In genomic region chr3:27572305-27572704, GRCm38 (mm10) we compare ENCODE assay signal across 9 mouse cellular contexts.
DNase-seq lines count a peak whose midpoint lies in the region; ATAC-seq and TF ChIP-seq lines count a peak whose summit lies in the region.
"Had no signal": no experiment of that assay in that cellular context is flagged by ENCODE, and none has a peak within 500 bp of the region (broad histone marks: within the 10 kb centered on the region; RNA-seq: fewer than 3 reads in every experiment).

No protein-coding gene starts in this region.

- no peak overlapping the region for H3K4me3 ChIP-seq in kidney, adult 2 months (ENCODE audit: insufficient read depth, low read depth, low read length)
- no peak overlapping the region for H3K4me3 ChIP-seq in midbrain, embryonic 13.5 days (replicated peaks)
- H3K4me3 ChIP-seq: liver, embryonic 13.5 days had no signal

- 37% methylated on average over 6 of the region's 6 CpGs for WGBS in kidney, adult 2 months
- WGBS in midbrain, embryonic 13.5 days: 75% methylated on average over 6 of the region's 6 CpGs

- H3K9ac ChIP-seq in midbrain, embryonic 13.5 days (replicated peaks): no peak overlapping the region
- H3K9ac ChIP-seq: liver, embryonic 13.5 days had no signal

- ATAC-seq in midbrain, embryonic 13.5 days: 0 out of 2 replicates have a peak, but pooled peaks have one; percentile 27

- H3K27me3 ChIP-seq in kidney, adult 2 months (replicated peaks; ENCODE audit: control insufficient read depth, insufficient read depth, low read length): no peaks in the 10 kb centered on the region
- no peaks in the 10 kb centered on the region for H3K27me3 ChIP-seq in midbrain, embryonic 13.5 days
- H3K27me3 ChIP-seq: liver, embryonic 13.5 days had no signal

- peak; percentile 65 for TF ChIP-seq CTCF in kidney, adult 2 months (conservative IDR thresholded peaks at IDR 0.05; ENCODE audit: insufficient read depth, insufficient read length, low read depth, low read length)

- peak; percentile 52 to 80 for DNase-seq in adrenal gland, adult (ENCODE audit: inconsistent age in 2 of 2, low spot score in 1 of 2)
- DNase-seq in adrenal gland, postnatal 4 days (ENCODE audit: low spot score in 2 of 2): no peak
- peak; percentile 29 to 60 for DNase-seq in urinary bladder, adult 18-20 months (ENCODE audit: low spot score in 2 of 2)
- DNase-seq in urinary bladder, postnatal 4 days (ENCODE audit: low spot score in 2 of 2): no peak
- DNase-seq in kidney, adult 2 months: peak; percentile 86
- no peak for DNase-seq in thymus, adult 18-20 months
- no peak for DNase-seq in left cerebral cortex, postnatal 36 days (ENCODE audit: low spot score in 2 of 2)
- DNase-seq: liver, embryonic 13.5 days had no signal

- no peak overlapping the region for H3K4me2 ChIP-seq in midbrain, embryonic 13.5 days (replicated peaks)
- H3K4me2 ChIP-seq: liver, embryonic 13.5 days had no signal

- H3K36me3 ChIP-seq in kidney, adult 2 months (ENCODE audit: control insufficient read depth, insufficient read depth, low read length): no peaks in the 10 kb centered on the region
- no peaks in the 10 kb centered on the region for H3K36me3 ChIP-seq in midbrain, embryonic 13.5 days
- H3K36me3 ChIP-seq: liver, embryonic 13.5 days had no signal

- H3K27ac ChIP-seq in kidney, adult 2 months (ENCODE audit: insufficient read depth, low read depth, low read length): no peak overlapping the region
- no peak overlapping the region; the same call in 1 of the 2 replicates for H3K27ac ChIP-seq in midbrain, embryonic 13.5 days
- H3K27ac ChIP-seq: liver, embryonic 13.5 days had no signal

- H3K4me1 ChIP-seq in kidney, adult 2 months (ENCODE audit: control insufficient read depth, insufficient read depth, low read length): peaks cover 9% of the 10 kb centered on the region; the same call in 1 of the 2 replicates
- H3K4me1 ChIP-seq in midbrain, embryonic 13.5 days (replicated peaks): peaks cover 16% of the 10 kb centered on the region

- no peak for TF ChIP-seq POLR2A in kidney, adult 2 months (IDR thresholded peaks at IDR 0.05; ENCODE audit: low read depth, low read length)

- intact Hi-C loops in left cerebral cortex, postnatal 36 days (cut with DNase I): loop anchor here (10.0 kb wide), 1 partner anchor 132 kb away; no protein-coding TSS in a partner anchor

- no peaks in the 10 kb centered on the region for H3K9me3 ChIP-seq in midbrain, embryonic 13.5 days
- H3K9me3 ChIP-seq: liver, embryonic 13.5 days had no signal

Comparison
In these comparisons a context has a peak if more than half of its experiments do, and no peak if none do; other contexts are left out.
1. DNase-seq: peak in adrenal gland, adult (2 of 2), urinary bladder, adult 18-20 months (2 of 2) and kidney, adult 2 months (single experiment); none in adrenal gland, postnatal 4 days (0 of 2), urinary bladder, postnatal 4 days (0 of 2), thymus, adult 18-20 months (0 of 2) and left cerebral cortex, postnatal 36 days (0 of 2).